Mouse (Mus musculus) liver, embryonic 16.5 days (tissue): ENCODE data around the gene Hsd17b2. TPM values are rescaled to one million over a fixed set of nuclear protein-coding genes. Genes with fewer than 3 reads are reported as not detected.

Source experiments
- ATAC-seq: fragments of 200-750 bp; cut with Nextera tagmentation; 2 replicates; pipeline ENCODE4 v1.8.0; 2017; ENCODE audit warnings: low read depth, mild to moderate bottlenecking, moderate number of reproducible peaks, moderate library complexity
- H3K27ac ChIP-seq: fragments of 300-500 bp; sonication (generic); 2 replicates; pipeline ENCODE4 v1.5.1; 2014; ENCODE audit warnings: mild to moderate bottlenecking, low read length
- H3K27me3 ChIP-seq: fragments of 300-500 bp; sonication (generic); 2 replicates; pipeline ENCODE4 v1.6.1; 2014; ENCODE audit warnings: low read depth, low read length, mixed read lengths; ENCODE audit not compliant: control insufficient read depth, insufficient read depth
- H3K36me3 ChIP-seq: fragments of 300-500 bp; sonication (generic); 2 replicates; pipeline ENCODE4 v1.6.1; 2014; ENCODE audit warnings: mild to moderate bottlenecking; ENCODE audit not compliant: control insufficient read depth, insufficient read depth
- H3K4me1 ChIP-seq: fragments of 300-500 bp; sonication (generic); 2 replicates; pipeline ENCODE4 v1.6.1; 2014; ENCODE audit warnings: low read depth, low read length, mixed read lengths; ENCODE audit not compliant: control insufficient read depth
- H3K4me2 ChIP-seq: fragments of 300-500 bp; sonication (generic); 2 replicates; pipeline ENCODE4 v1.6.1; 2014; ENCODE audit warnings: low read depth, low read length, mixed read lengths
- H3K4me3 ChIP-seq: fragments of 300-500 bp; sonication (generic); 2 replicates; pipeline ENCODE4 v1.5.1; 2014; ENCODE audit warnings: low read depth, mild to moderate bottlenecking, low read length
- H3K9ac ChIP-seq: fragments of 300-500 bp; sonication (generic); 2 replicates; pipeline ENCODE4 v1.6.1; 2014; ENCODE audit warnings: low read depth, low read length
- H3K9me3 ChIP-seq: fragments of 300-500 bp; sonication (generic); replicated peaks from 2 replicates; pipeline ENCODE4 v1.6.1; 2016; ENCODE audit warnings: low read length; ENCODE audit not compliant: control insufficient read depth
- WGBS: fragments of 180-500 bp; shearing (Covaris S2); extraction: QIAGEN DNeasy Blood & Tissue Kit; methylation state at CpG from one replicate; pipeline ENCODE4 v1.1.7; 2014; ENCODE audit not compliant: insufficient replicate concordance; 5-methylcytosine and 5-hydroxymethylcytosine counted together
- polyA plus RNA-seq: library from polyadenylated mRNA; unstranded; fragments of >200 nt; fragmentation: Nextera tagmentation; extraction: Ambion mirVana; gene quantifications from 2 replicates; pipeline ENCODE4 v1.2.1, GENCODE M21; 2015

Hsd17b2 gene
- polyA plus RNA-seq, 1 experiment from 2014 or later = 90.2 TPM

DNA sequence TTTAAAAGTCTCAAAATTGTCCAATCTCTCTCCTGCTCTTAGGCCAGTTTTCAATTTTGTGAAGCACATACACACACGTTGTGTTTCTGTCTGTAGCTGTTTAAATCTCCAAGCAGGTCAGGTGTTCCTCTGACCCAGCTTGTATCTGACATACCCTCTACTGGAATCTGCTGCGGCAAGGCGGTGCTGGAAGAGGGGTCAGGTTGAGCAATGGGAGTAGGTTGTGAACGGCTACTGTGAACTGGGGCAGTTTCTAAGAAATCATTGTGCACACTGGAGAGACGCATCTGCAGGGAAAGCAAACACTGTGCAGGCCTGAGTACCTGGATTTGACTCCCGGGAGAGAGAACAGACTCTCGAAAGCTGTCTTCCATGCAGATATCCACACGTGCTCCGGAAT is 25.2 kb upstream of the Hsd17b2 start:
- Histone ChIP-seq H3K4me2 (peak overlapping the region; percentile 32; the same call in 1 of the 2 replicates), H3K36me3 (no peaks in the 10 kb centered on the region), H3K9ac (no peak overlapping the region), H3K27me3 (no peaks in the 10 kb centered on the region), H3K9me3 (no peaks in the 10 kb centered on the region; the same call in 1 of the 2 replicates), H3K4me1 (no peaks in the 10 kb centered on the region; the same call in 1 of the 2 replicates), H3K4me3 (no peak overlapping the region), H3K27ac (peak overlapping the region; percentile 70)
- 57% methylated on average over 9 of the region's 9 CpGs for WGBS
- peak; percentile 84 for ATAC-seq

- Histone ChIP-seq H3K36me3 (no peaks in the 10 kb centered on the region), H3K27me3 (no peaks in the 10 kb centered on the region), H3K27ac (peak overlapping the region; percentile 70), H3K4me1 (no peaks in the 10 kb centered on the region; the same call in 1 of the 2 replicates), H3K4me3 (no peak overlapping the region), H3K4me2 (peak overlapping the region; percentile 32; the same call in 1 of the 2 replicates), H3K9ac (no peak overlapping the region), H3K9me3 (no peaks in the 10 kb centered on the region; the same call in 1 of the 2 replicates)
- ATAC-seq = no peak
- WGBS = 48% methylated on average over 8 of the region's 8 CpGs
Measured at GRCm38 (mm10) chr8:117677011-117677410, 24.7 kb upstream of the Hsd17b2 start.

- ATAC-seq = no peak
- no peak overlapping the region for H3K4me2 ChIP-seq
- no peaks in the 10 kb centered on the region; the same call in 1 of the 2 replicates for H3K4me1 ChIP-seq
- WGBS = 60% methylated on average over 4 of the region's 4 CpGs
- H3K9me3 ChIP-seq = no peaks in the 10 kb centered on the region; the same call in 1 of the 2 replicates
- no peak overlapping the region for H3K4me3 ChIP-seq
- H3K27me3 ChIP-seq = no peaks in the 10 kb centered on the region
- no peak overlapping the region for H3K9ac ChIP-seq
- no peak overlapping the region for H3K27ac ChIP-seq
- H3K36me3 ChIP-seq = no peaks in the 10 kb centered on the region
Measured at GRCm38 (mm10) chr8:117678650-117679049, 23.1 kb upstream of the Hsd17b2 start.

DNA sequence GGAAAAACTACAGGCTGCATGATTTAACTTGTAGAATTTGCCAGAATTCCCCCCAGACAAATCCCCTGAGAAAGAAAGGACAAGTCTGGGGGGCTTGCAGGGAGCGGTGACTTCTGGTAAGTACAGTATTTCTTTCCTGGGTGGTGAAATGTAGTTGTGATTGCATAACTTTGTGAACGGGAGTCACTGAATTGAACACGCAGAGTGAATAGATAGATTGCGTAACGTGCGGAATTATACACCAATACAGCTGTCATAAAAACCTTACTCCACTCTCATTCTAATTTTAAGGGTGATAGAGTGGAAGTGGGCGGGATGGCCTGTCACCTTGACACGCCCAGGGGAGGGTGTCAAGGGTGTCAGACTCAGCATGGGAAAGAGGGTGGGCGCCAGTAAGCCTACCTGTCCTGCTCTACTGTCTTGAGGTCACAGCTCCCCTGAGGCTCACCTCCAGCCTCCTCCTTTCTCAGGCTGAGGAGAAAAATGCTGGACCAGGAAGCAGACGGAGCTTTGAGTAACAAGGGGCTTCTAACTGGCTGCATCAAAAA is 17.7 kb upstream of the Hsd17b2 start:
- Histone ChIP-seq H3K27me3 (no peaks in the 10 kb centered on the region), H3K36me3 (no peaks in the 10 kb centered on the region), H3K27ac (0 out of 2 replicates have a peak overlapping the region, but pooled peaks have one; percentile 5), H3K4me1 (peaks cover 4% of the 10 kb centered on the region), H3K9me3 (no peaks in the 10 kb centered on the region; the same call in 1 of the 2 replicates), H3K4me2 (no peak overlapping the region), H3K4me3 (no peak overlapping the region), H3K9ac (no peak overlapping the region)
- WGBS = 59% methylated on average over 10 of the region's 10 CpGs
- ATAC-seq = no peak

DNA sequence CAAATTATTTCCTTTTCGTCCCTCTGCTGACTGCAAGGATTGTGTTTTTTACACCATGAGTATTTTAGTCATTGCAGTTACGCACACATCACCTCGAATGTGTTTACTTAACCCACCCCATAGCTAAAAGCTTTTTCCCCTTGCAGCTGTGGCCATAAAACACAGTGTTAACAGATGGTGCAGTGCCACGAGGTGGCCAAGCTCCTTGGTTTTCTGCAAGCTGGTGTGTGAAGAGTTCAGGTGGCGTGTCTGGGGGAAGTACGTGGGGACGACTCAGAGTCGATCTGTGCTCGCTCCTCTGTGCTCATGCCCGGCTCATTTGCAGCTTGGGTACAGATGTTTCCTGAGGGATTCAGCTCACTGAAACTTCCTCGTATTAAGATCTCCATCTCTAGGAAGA is 17.2 kb upstream of the Hsd17b2 start:
- 24% methylated on average over 11 of the region's 11 CpGs for WGBS
- Histone ChIP-seq H3K4me2 (no peak overlapping the region), H3K36me3 (no peaks in the 10 kb centered on the region), H3K27ac (no peak overlapping the region), H3K9me3 (no peaks in the 10 kb centered on the region; the same call in 1 of the 2 replicates), H3K4me1 (peaks cover 4% of the 10 kb centered on the region), H3K9ac (no peak overlapping the region), H3K4me3 (no peak overlapping the region), H3K27me3 (no peaks in the 10 kb centered on the region)
- no peak for ATAC-seq

DNA sequence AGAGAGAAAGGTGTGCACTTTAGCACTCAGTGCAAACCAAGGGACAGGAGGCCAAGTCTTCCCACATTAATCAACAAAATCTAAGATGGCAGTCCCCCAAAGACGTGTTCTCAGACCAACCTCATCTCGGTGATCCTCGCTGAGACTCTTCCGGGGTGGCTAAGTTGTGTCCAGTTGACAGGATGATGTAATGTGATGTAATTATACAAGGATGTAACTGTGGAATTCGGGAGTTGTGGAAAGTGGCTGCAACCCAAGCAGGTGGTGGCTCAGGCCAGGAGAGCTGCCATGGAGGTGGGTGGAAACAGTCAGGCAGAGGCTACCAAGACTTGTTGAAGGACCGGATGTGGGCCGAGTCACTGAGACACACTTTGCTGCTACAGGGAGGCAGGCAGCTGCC is 13.8 kb upstream of the Hsd17b2 start:
- H3K9me3 ChIP-seq = no peaks in the 10 kb centered on the region
- no peaks in the 10 kb centered on the region for H3K36me3 ChIP-seq
- H3K27ac ChIP-seq = no peak overlapping the region
- no peak overlapping the region for H3K4me3 ChIP-seq
- H3K9ac ChIP-seq = no peak overlapping the region
- no peak overlapping the region for H3K4me2 ChIP-seq
- ATAC-seq = no peak
- no peaks in the 10 kb centered on the region for H3K27me3 ChIP-seq
- WGBS = 55% methylated on average over 7 of the region's 7 CpGs
- H3K4me1 ChIP-seq = peaks cover 4% of the 10 kb centered on the region

- peak; percentile 71 for ATAC-seq
Measured at GRCm38 (mm10) chr8:117692131-117692530, 9.6 kb upstream of the Hsd17b2 start.

DNA sequence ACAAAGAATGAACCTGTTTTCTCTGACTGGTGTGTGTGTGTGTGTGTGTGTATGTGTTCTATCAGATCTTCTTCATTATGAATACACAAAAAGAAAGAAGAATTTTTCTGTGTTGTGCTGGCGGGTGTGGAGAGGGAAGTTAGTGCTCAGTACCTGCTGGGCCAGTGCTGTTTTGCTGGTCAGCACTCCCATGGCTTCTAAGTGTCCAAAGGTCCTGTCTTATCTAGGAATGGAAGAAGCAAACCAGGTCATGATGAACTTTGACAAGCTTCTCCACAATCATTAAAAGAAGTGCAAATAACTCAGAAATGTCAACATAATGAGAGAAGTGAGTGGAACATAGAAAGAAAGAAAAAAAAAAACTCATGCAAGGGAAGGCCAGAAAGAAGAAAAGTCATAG is 6.1 kb upstream of the Hsd17b2 start:
- Histone ChIP-seq H3K27me3 (no peaks in the 10 kb centered on the region), H3K4me1 (no peaks in the 10 kb centered on the region), H3K4me2 (no peak overlapping the region), H3K9me3 (no peaks in the 10 kb centered on the region), H3K36me3 (no peaks in the 10 kb centered on the region), H3K4me3 (no peak overlapping the region), H3K27ac (peak overlapping the region; percentile 57), H3K9ac (no peak overlapping the region)
- ATAC-seq = peak; percentile 68
- 37% methylated on average over 1 of the region's 1 CpGs for WGBS

More at GRCm38 (mm10) chr8:117692131-117692530, 9.6 kb upstream of the Hsd17b2 start:
- no peak overlapping the region for H3K9ac ChIP-seq
- no peaks in the 10 kb centered on the region for H3K27me3 ChIP-seq
- no peaks in the 10 kb centered on the region for H3K4me1 ChIP-seq
- H3K36me3 ChIP-seq = no peaks in the 10 kb centered on the region
- WGBS = 54% methylated on average over 4 of the region's 4 CpGs
- no peaks in the 10 kb centered on the region for H3K9me3 ChIP-seq
- H3K4me2 ChIP-seq = no peak overlapping the region
- peak overlapping the region; percentile 33; the same call in 1 of the 2 replicates for H3K27ac ChIP-seq
- no peak overlapping the region for H3K4me3 ChIP-seq

- H3K4me3 ChIP-seq = no peak overlapping the region
- ATAC-seq = no peak
- H3K4me1 ChIP-seq = no peaks in the 10 kb centered on the region; the same call in 1 of the 2 replicates
- H3K9ac ChIP-seq = no peak overlapping the region
- no peaks in the 10 kb centered on the region for H3K9me3 ChIP-seq
- H3K27ac ChIP-seq = no peak overlapping the region
- H3K27me3 ChIP-seq = no peaks in the 10 kb centered on the region
- H3K36me3 ChIP-seq = no peaks in the 10 kb centered on the region
- 24% methylated on average over 5 of the region's 5 CpGs for WGBS
- no peak overlapping the region for H3K4me2 ChIP-seq
Measured at GRCm38 (mm10) chr8:117697248-117697647, 4.5 kb upstream of the Hsd17b2 start.
